Mouse (Mus musculus) forebrain, postnatal 0 days (tissue): Measurements from ENCODE around the gene Idua. TPM values are rescaled to one million over a fixed set of nuclear protein-coding genes. Genes with fewer than 3 reads are reported as not detected.

ENCODE experiments used
- ATAC-seq: fragments of 200-750 bp; cut with Nextera tagmentation; 2 replicates; pipeline ENCODE4 v1.8.0; 2017; ENCODE audit warnings: mild to moderate bottlenecking, moderate library complexity
- DNase-seq: peaks from one replicate; pipeline ENCODE4 v3.0.0-alpha.2; 2015
- H3K27ac ChIP-seq: fragments of 300-500 bp; sonication (generic); 2 replicates; pipeline ENCODE4 v1.5.1; 2014; ENCODE audit warnings: low read depth, mild to moderate bottlenecking, antibody characterized with exemption, low read length, moderate library complexity, mixed read lengths
- H3K27me3 ChIP-seq: fragments of 300-500 bp; sonication (generic); 2 replicates; pipeline ENCODE4 v1.6.1; 2014; ENCODE audit warnings: mild to moderate bottlenecking, low read length, mixed read lengths; ENCODE audit not compliant: insufficient read depth
- H3K36me3 ChIP-seq: fragments of 300-500 bp; sonication (generic); 2 replicates; pipeline ENCODE4 v1.6.1; 2014; ENCODE audit warnings: mild to moderate bottlenecking, moderate library complexity; ENCODE audit not compliant: insufficient read depth
- H3K4me1 ChIP-seq: fragments of 300-500 bp; sonication (generic); 2 replicates; pipeline ENCODE4 v1.6.1; 2014; ENCODE audit warnings: antibody characterized with exemption; ENCODE audit not compliant: insufficient read depth
- H3K4me2 ChIP-seq: fragments of 300-500 bp; sonication (generic); 2 replicates; pipeline ENCODE4 v1.6.1; 2014; ENCODE audit warnings: low read depth, mild to moderate bottlenecking, moderate library complexity
- H3K4me3 ChIP-seq: fragments of 300-500 bp; sonication (generic); 2 replicates; pipeline ENCODE4 v1.5.1; 2014; ENCODE audit warnings: low read depth, low read length, mixed read lengths
- H3K9ac ChIP-seq: fragments of 300-500 bp; sonication (generic); 2 replicates; pipeline ENCODE4 v1.6.1; 2014; ENCODE audit warnings: mild to moderate bottlenecking
- H3K9me3 ChIP-seq: fragments of 300-500 bp; sonication (generic); 2 replicates; pipeline ENCODE4 v1.6.1; 2016; ENCODE audit warnings: low read length
- CTCF ChIP-seq: sonication (generic); IDR thresholded peaks from 2 replicates; pipeline ENCODE4 v1.5.1; 2016; ENCODE audit warnings: antibody characterized with exemption, control low read depth, low read depth
- WGBS: fragments of 180-500 bp; shearing (Covaris S2); extraction: QIAGEN DNeasy Blood & Tissue Kit; methylation state at CpG from one replicate; pipeline ENCODE4 v1.1.7; 2014; 5-methylcytosine and 5-hydroxymethylcytosine counted together
- polyA plus RNA-seq: library from polyadenylated mRNA; unstranded; fragments of >200 nt; fragmentation: Nextera tagmentation; extraction: Ambion mirVana; gene quantifications from 2 replicates; pipeline ENCODE4 v1.2.1, GENCODE M21; 2015
- total RNA-seq: library from RNA; depleted of rRNA; stranded (reverse); fragments of >200 nt; gene quantifications from 2 replicates; pipeline ENCODE4 v1.2.3, GENCODE M21; 2014; rRNA removed

Idua gene
- total RNA-seq (5.7 and 8.7 TPM in 2 replicates), polyA plus RNA-seq (4.3 and 6.3 TPM in 2 replicates)

- H3K9ac ChIP-seq: peak within 1 kb of the TSS; percentile 93
- DNase-seq: no peak
- peak within 1 kb of the TSS; percentile 96 for H3K4me2 ChIP-seq
- 12% methylated on average over 24 of the region's 24 CpGs for WGBS
- peak; percentile 40; the same call in 1 of the 2 replicates for ATAC-seq
- peak within 1 kb of the TSS; percentile 88 for H3K4me3 ChIP-seq
- no peak for TF ChIP-seq CTCF
- no peaks in the 10 kb centered on the region for H3K9me3 ChIP-seq
- no peaks in the 10 kb centered on the region for H3K27me3 ChIP-seq
- H3K27ac ChIP-seq: peak within 1 kb of the TSS; percentile 40; the same call in 1 of the 2 replicates
- peaks cover 8% of the 10 kb centered on the region for H3K4me1 ChIP-seq
- H3K36me3 ChIP-seq: peaks cover 27% of the 10 kb centered on the region
Observed at GRCm38 (mm10) chr5:108659698-108660631, at the start of gene Idua. Idua (plus strand) TSS chr5:108660331.

- no peak for DNase-seq
- Histone ChIP-seq H3K9me3 (no peaks in the 10 kb centered on the region), H3K4me2 (no peak overlapping the region), H3K4me1 (no peaks in the 10 kb centered on the region), H3K4me3 (no peak overlapping the region), H3K27ac (no peak overlapping the region), H3K9ac (no peak overlapping the region), H3K36me3 (peaks cover 93% of the 10 kb centered on the region), H3K27me3 (no peaks in the 10 kb centered on the region)
- WGBS: 95% methylated on average over 1 of the region's 1 CpGs
- no peak for ATAC-seq
- TF ChIP-seq CTCF: no peak
Observed at GRCm38 (mm10) chr5:108610426-108610825, 49.7 kb upstream of the Idua start.

GRCm38 (mm10) chr5:108621870-108622269 lies 38.3 kb upstream of the Idua start:
- H3K4me1 ChIP-seq: no peaks in the 10 kb centered on the region
- no peak overlapping the region for H3K4me3 ChIP-seq
- ATAC-seq: no peak
- 84% methylated on average over 2 of the region's 2 CpGs for WGBS
- H3K36me3 ChIP-seq: peaks cover 46% of the 10 kb centered on the region
- no peak overlapping the region for H3K27ac ChIP-seq
- no peaks in the 10 kb centered on the region for H3K27me3 ChIP-seq
- no peak for TF ChIP-seq CTCF
- DNase-seq: no peak
- H3K9ac ChIP-seq: no peak overlapping the region
- no peaks in the 10 kb centered on the region for H3K9me3 ChIP-seq
- H3K4me2 ChIP-seq: no peak overlapping the region

- no peak for DNase-seq
- H3K4me1 ChIP-seq: 0 out of 2 replicates have a peak, but pooled peaks cover 4% of the 10 kb centered on the region
- H3K36me3 ChIP-seq: peaks cover 29% of the 10 kb centered on the region
- H3K4me3 ChIP-seq: no peak overlapping the region
- no peak overlapping the region for H3K27ac ChIP-seq
- no peaks in the 10 kb centered on the region for H3K9me3 ChIP-seq
- no peaks in the 10 kb centered on the region for H3K27me3 ChIP-seq
- ATAC-seq: no peak
- TF ChIP-seq CTCF: no peak
- no peak overlapping the region for H3K4me2 ChIP-seq
- 81% methylated on average over 4 of the region's 4 CpGs for WGBS
- no peak overlapping the region for H3K9ac ChIP-seq
Observed at GRCm38 (mm10) chr5:108626050-108626660, 34.0 kb upstream of the Idua start.

- TF ChIP-seq CTCF: no peak
- H3K27me3 ChIP-seq: no peaks in the 10 kb centered on the region
- 0 out of 2 replicates have a peak, but pooled peaks cover 4% of the 10 kb centered on the region for H3K4me1 ChIP-seq
- peak overlapping the region; percentile 96 for H3K9ac ChIP-seq
- WGBS: 3% methylated on average over 32 of the region's 32 CpGs
- no peaks in the 10 kb centered on the region for H3K9me3 ChIP-seq
- DNase-seq: no peak
- peak overlapping the region; percentile 91 for H3K4me3 ChIP-seq
- ATAC-seq: peak; percentile 79
- peak overlapping the region; percentile 89 for H3K4me2 ChIP-seq
- H3K36me3 ChIP-seq: peaks cover 4% of the 10 kb centered on the region
- H3K27ac ChIP-seq: peak overlapping the region; percentile 89
Observed at GRCm38 (mm10) chr5:108628891-108629633, 31.1 kb upstream of the Idua start.

- Histone ChIP-seq H3K36me3 (no peaks in the 10 kb centered on the region), H3K4me2 (peak within 1 kb of the TSS; percentile 89), H3K4me1 (0 out of 2 replicates have a peak, but pooled peaks cover 4% of the 10 kb centered on the region), H3K27me3 (no peaks in the 10 kb centered on the region), H3K9ac (peak within 1 kb of the TSS; percentile 96), H3K4me3 (peak within 1 kb of the TSS; percentile 91), H3K27ac (peak within 1 kb of the TSS; percentile 89), H3K9me3 (no peaks in the 10 kb centered on the region)
- DNase-seq: peak; percentile 96
- peak; percentile 99 for ATAC-seq
- no peak for TF ChIP-seq CTCF
- WGBS: 3% methylated on average over 58 of the region's 58 CpGs
Observed at GRCm38 (mm10) chr5:108629634-108630483, 30.3 kb upstream of the Idua start, which contains the start of the genes Gak and Tmem175. Gak (minus strand) TSS chr5:108629755. Tmem175 (plus strand) TSS chr5:108629770.
